Mouse (Mus musculus): ENCODE measurements around the gene Rrp1.

DNA sequence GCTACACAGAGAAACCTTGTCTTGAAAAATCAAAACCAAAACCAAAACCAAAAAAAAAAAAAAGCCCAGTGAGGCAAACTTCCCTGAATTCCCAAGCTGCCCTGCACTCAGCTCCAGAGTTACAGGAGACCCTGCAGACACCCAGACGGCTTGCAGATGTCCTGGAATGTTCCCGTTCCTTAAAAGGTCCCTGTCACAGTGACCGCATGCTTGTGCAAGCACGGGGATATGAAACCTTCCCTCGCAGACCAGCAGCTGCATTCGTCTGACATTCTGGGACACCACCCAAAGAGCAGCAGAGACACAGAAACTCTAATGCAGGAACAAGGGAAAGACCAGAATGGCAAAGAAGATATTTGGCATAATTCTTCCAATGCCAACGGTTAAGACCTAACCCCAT lies 27.1 kb upstream of the Rrp1 start:
- TF ChIP-seq EP300 (IDR thresholded peaks at IDR 0.05) (no peak), CTCF (IDR thresholded peaks at IDR 0.05) (no peak)
